Mouse (Mus musculus) MEL (cell line): ENCODE measurements at regions not wholly inside any gene's neighbourhood (a gene's known extent, or its start where the extent isn't known, plus 50 kb on each side); places are given as distances from the start of the nearest gene placed in this dataset.

Experiments used
- GATA1 ChIP-seq: IDR thresholded peaks from 2 replicates; pipeline ENCODE4 v1.6.1; 2011; ENCODE audit warnings: low read depth, low read length, improper control_type of control experiment
- KAT2A ChIP-seq: conservative IDR thresholded peaks from 2 replicates; pipeline ENCODE4 v1.6.1; 2012; ENCODE audit warnings: low read depth, low read length, improper control_type of control experiment, inconsistent platforms
- MAZ ChIP-seq: IDR thresholded peaks from 2 replicates; pipeline ENCODE4 v1.6.1; 2012; ENCODE audit warnings: low read depth, mild to moderate bottlenecking, inconsistent platforms, low read length, improper control_type of control experiment
- POLR2A ChIP-seq, 2 experiments: IDR thresholded peaks; 2 replicates each; pipeline ENCODE4 v1.6.1; 2011 to 2012; ENCODE audit warnings: low read length in 2 of 2, mild to moderate bottlenecking in 2 of 2, control low read depth in 1 of 2, improper control_type of control experiment in 1 of 2, low read depth in 1 of 2, moderate library complexity in 1 of 2; ENCODE audit not compliant: control insufficient read depth in 1 of 2, insufficient read depth in 1 of 2, poor library complexity in 1 of 2
- SMC3 ChIP-seq: IDR thresholded peaks from 2 replicates; pipeline ENCODE4 v1.6.1; 2011; ENCODE audit warnings: low read depth, low read length, improper control_type of control experiment

DNA sequence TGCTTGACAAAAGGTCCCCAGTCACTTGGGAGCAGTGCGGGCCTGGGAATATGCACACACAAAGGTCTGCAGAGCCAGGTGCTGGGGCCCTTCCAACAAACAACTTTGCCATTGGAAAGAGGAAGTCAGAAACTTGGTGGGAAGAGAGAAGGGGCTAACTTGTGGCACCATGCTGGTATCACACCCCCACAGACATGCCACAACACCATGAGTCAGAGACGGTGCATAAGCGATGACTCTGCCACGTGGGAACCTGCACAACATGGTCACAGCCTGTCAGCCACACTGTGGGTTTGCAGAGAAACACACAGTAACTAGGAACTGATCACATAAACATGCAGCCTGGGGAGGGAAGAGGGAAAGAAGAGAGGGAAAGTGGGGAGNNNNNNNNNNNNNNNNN, 201.1 kb upstream of the Mvb12b start:
- TF ChIP-seq MAZ (no peak), GATA1 (no peak), KAT2A (no peak), SMC3 (no peak), POLR2A (IDR thresholded peaks at IDR 0.05; ENCODE audit: control insufficient read depth in 1 of 2, insufficient read depth in 1 of 2, low read depth in 1 of 2, low read length in 2 of 2, poor library complexity in 1 of 2) (no peak)
